Mouse (Mus musculus): ENCODE data around the gene Mtmr12. TPM values are rescaled to one million over a fixed set of nuclear protein-coding genes. Genes with fewer than 3 reads are reported as not detected.
"Not testable (repeated sequence)": the region's sequence is repeated elsewhere in the genome, so short reads cannot be mapped to it uniquely, and the experiment has no call there.

The Mtmr12 gene
- 19.2 and 27.8 TPM in 2 replicates for polyA plus RNA-seq (2012; rRNA removed)

- DNase-seq (ENCODE audit: low read depth, low spot score), result peak; percentile 97
- under 1% methylated on average over 58 of the region's 58 CpGs for WGBS
Measured at GRCm38 (mm10) chr15:12204319-12205159, at the start of gene Mtmr12. TSS of gene Mtmr12 (plus strand) at chr15:12205028.

GRCm38 (mm10) chr15:12178126-12178525 is 26.7 kb upstream of the Mtmr12 start:
- DNase-seq (ENCODE audit: low read depth, low spot score), result no peak
- WGBS, result 76% methylated on average over 5 of the region's 5 CpGs

- not testable (repeated sequence) for DNase-seq (ENCODE audit: low read depth, low spot score)
Measured at GRCm38 (mm10) chr15:12181181-12181805, 23.5 kb upstream of the Mtmr12 start.

GRCm38 (mm10) chr15:12193880-12194816 is 10.7 kb upstream of the Mtmr12 start:
- no peak for DNase-seq (ENCODE audit: low read depth, low spot score)
- WGBS, result 11% methylated on average over 25 of the region's 25 CpGs

More at GRCm38 (mm10) chr15:12181181-12181805, 23.5 kb upstream of the Mtmr12 start:
- WGBS, result 87% methylated on average over 13 of the region's 13 CpGs

- WGBS, result 23% methylated on average over 20 of the region's 20 CpGs
- no peak for DNase-seq (ENCODE audit: low read depth, low spot score)
Measured at GRCm38 (mm10) chr15:12194817-12195735, 9.8 kb upstream of the Mtmr12 start.

- WGBS, result 86% methylated on average over 6 of the region's 6 CpGs
- DNase-seq (ENCODE audit: low read depth, low spot score), result no peak
Measured at GRCm38 (mm10) chr15:12195966-12196365, 8.9 kb upstream of the Mtmr12 start.

DNA sequence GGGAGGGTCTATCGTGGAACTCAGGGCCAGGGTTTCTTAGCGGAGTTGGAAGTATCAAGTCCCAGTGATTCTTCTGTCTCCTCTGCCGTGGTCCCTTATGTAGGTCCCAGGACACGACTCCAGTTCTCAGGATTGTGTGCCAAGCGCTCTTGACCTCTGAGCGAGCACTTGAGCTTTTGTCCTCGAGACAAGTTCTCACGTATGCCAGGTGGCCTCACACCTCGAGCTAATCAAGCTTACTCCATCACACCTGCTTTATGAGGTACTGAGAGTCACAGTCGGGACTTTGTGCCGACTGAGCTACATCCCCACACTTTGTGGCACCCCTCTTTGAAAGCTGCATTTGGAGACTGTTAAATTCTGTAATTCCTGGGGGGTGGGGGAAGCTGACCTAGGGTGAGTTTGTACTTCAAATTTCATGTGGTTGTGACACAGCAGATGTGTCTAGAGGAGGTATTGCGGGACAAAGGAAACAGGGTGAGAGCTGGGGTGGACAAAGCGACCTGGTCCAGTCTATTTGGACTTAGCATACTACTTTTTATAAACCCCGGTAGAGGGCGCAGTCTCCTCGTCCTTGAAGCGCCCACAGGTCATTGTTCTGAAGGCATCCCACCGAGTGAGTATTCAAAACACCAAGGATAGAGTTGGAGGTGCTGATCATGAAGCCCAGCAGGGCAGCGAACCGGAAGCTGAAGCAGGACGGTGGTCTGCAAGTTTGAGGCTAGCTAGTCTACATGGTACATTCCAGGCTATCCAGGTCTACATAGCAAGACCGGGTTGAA is 8.2 kb upstream of the Mtmr12 start:
- DNase-seq (ENCODE audit: low read depth, low spot score), result no peak
- 22% methylated on average over 22 of the region's 22 CpGs for WGBS

GRCm38 (mm10) chr15:12197361-12197760 is 7.5 kb upstream of the Mtmr12 start:
- DNase-seq (ENCODE audit: low read depth, low spot score), result no peak
- 49% methylated on average over 6 of the region's 6 CpGs for WGBS

DNA sequence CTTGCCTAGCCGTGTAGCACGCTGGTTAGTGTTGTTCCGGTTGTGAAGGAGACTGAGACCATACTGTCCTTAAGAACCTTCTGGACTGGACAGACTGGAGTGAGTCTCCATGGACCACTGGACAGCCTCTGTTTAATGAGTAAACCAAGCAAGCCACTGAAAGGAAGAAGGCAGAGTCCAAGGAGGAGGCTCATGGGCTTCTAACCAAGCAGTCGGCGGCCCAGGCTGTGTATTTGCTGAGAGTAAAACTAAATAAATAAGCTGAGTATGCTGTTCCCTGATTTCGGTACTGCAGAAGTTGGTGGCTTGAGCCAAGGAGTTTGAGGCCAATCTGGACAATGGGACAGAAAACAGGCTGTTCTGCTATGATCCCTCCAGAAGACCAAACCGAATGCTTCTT is 4.8 kb upstream of the Mtmr12 start:
- 64% methylated on average over 7 of the region's 7 CpGs for WGBS
- no peak for DNase-seq (ENCODE audit: low read depth, low spot score)

DNA sequence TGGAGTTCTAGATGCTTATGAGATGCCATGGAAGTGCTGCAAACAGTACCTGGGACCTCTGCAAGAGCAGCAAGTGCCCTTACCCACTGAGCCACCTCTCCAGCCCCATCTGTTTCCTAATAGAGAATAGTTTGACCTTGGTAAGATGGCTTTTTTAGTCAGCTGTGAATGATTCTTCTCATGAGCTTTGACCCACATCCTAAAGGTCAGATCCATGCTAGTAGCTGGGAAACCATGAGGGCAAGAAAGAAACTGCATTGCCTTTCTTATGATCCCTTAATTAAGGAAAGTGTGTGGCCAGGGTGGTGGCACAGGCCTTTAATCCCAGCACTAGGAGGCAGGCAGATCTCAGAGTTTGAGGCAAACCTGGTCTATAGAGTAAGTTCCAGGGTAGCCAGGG is 3.0 kb upstream of the Mtmr12 start:
- no peak for DNase-seq (ENCODE audit: low read depth, low spot score)

GRCm38 (mm10) chr15:12202456-12202855 is 2.4 kb upstream of the Mtmr12 start:
- no peak for DNase-seq (ENCODE audit: low read depth, low spot score)
- WGBS, result 94% methylated on average over 3 of the region's 3 CpGs

- 91% methylated on average over 5 of the region's 5 CpGs for WGBS
- DNase-seq (ENCODE audit: low read depth, low spot score), result not testable (repeated sequence)
Measured at GRCm38 (mm10) chr15:12203008-12203407, 1.8 kb upstream of the Mtmr12 start.

GRCm38 (mm10) chr15:12203512-12204318 is 1.1 kb upstream of the Mtmr12 start:
- WGBS, result 23% methylated on average over 10 of the region's 10 CpGs
- no peak for DNase-seq (ENCODE audit: low read depth, low spot score)

GRCm38 (mm10) chr15:12205160-12205901 is 503 bp downstream of the Mtmr12 start:
- WGBS, result under 1% methylated on average over 68 of the region's 73 CpGs
- DNase-seq (ENCODE audit: low read depth, low spot score), result no peak

GRCm38 (mm10) chr15:12205902-12206645 is 1.2 kb downstream of the Mtmr12 start:
- WGBS, result 8% methylated on average over 14 of the region's 14 CpGs
- no peak for DNase-seq (ENCODE audit: low read depth, low spot score)

- 45% methylated on average over 7 of the region's 7 CpGs for WGBS
- DNase-seq (ENCODE audit: low read depth, low spot score), result no peak
Measured at GRCm38 (mm10) chr15:12206646-12207222, 1.9 kb downstream of the Mtmr12 start.
